Mouse (Mus musculus): ENCODE measurements around the gene E130311K13Rik. TPM values are rescaled to one million over a fixed set of nuclear protein-coding genes. Genes with fewer than 3 reads are reported as not detected.

E130311K13Rik gene
- polyA plus RNA-seq, 1 experiment from 2014 or later: 3.9 TPM

DNA sequence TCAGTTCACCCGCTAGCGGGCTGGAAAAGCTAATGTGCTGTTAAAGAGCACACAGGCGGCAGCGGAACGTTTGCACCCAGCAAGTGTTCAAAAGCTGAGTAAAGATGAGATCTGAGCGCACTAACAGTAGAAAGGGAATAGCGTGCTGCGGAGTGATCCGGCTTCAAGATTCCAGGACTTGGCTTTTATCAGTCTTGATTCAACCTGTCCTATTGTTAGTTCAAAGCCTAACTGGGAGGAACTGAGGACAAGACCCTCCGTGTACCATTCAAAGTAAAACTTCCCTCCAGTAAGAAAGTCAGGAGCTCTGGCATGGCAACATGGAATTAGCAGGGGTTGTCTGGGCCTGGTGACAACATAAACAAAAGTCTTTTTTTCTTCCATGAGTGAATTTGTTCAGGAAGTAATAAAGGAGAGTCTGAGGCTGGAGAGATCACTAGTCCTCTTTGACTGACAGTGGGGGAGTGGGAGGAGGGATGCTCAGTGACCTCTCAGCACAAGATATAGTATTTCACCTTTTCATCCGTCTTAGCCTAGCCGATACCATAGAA is 29.2 kb downstream of the E130311K13Rik start:
- Histone ChIP-seq H3K9ac (replicated peaks; ENCODE audit: low read length) (no peak overlapping the region; the same call in 1 of the 2 replicates), H3K4me3 (ENCODE audit: low read depth, low read length) (peak overlapping the region; percentile 21; the same call in 1 of the 2 replicates), H3K4me1 (ENCODE audit: control insufficient read depth, insufficient read depth, low read length) (no peaks in the 10 kb centered on the region; the same call in 1 of the 2 replicates), H3K9me3 (replicated peaks; ENCODE audit: control insufficient read depth, low read length) (no peaks in the 10 kb centered on the region), H3K27me3 (ENCODE audit: control insufficient read depth, insufficient read depth, low read length) (no peaks in the 10 kb centered on the region), H3K36me3 (replicated peaks; ENCODE audit: control insufficient read depth, insufficient read depth, low read depth, low read length) (no peaks in the 10 kb centered on the region), H3K27ac (replicated peaks; ENCODE audit: low read depth, low read length) (no peak overlapping the region), H3K4me2 (ENCODE audit: low read depth, low read length) (peak overlapping the region; percentile 95)
- DNase-seq (ENCODE audit: low spot score) (peak; percentile 48), ATAC-seq (replicated peaks; ENCODE audit: insufficient number of reproducible peaks, low FRiP score, low TSS enrichment, low read depth) (peak; percentile 77)
- under 1% methylated on average over 12 of the region's 12 CpGs for WGBS

DNA sequence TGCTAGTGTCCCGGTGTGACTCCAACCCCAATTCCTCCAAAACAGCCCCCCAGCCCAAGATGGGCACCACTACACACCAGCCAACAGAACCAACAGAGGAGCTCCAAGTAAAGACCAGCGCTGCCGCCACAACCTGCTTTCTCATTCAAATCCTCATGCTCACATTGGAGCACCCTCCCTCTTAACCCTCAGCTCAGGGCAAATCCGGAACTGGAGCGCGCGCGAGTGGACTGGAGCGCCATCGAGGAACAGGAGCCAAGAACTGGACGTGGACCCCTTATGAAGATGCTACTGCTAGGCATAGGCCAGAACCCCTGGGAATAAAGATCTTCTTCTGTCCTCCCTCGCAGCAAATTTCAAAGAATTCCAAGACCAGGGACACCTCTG is 30.0 kb downstream of the E130311K13Rik start, which contains the start of gene Plch1:
Gene Plch1, minus strand, starts transcription at position 164 of the 387 bp plus-strand sequence.
- no peaks in the 10 kb centered on the region for H3K36me3 ChIP-seq (replicated peaks; ENCODE audit: control insufficient read depth, insufficient read depth, low read depth, low read length)
- DNase-seq (ENCODE audit: low spot score): peak; percentile 87
- H3K27ac ChIP-seq (replicated peaks; ENCODE audit: low read depth, low read length): 0 out of 2 replicates have a peak within 1 kb of the TSS, but pooled peaks have one; percentile 47
- 1% methylated on average over 12 of the region's 12 CpGs for WGBS
- H3K4me2 ChIP-seq (ENCODE audit: low read depth, low read length): peak within 1 kb of the TSS; percentile 95
- H3K4me1 ChIP-seq (ENCODE audit: control insufficient read depth, insufficient read depth, low read length): no peaks in the 10 kb centered on the region; the same call in 1 of the 2 replicates
- H3K9ac ChIP-seq (replicated peaks; ENCODE audit: low read length): peak within 1 kb of the TSS; percentile 69
- H3K4me3 ChIP-seq (ENCODE audit: low read depth, low read length): peak within 1 kb of the TSS; percentile 70
- H3K9me3 ChIP-seq (replicated peaks; ENCODE audit: control insufficient read depth, low read length): no peaks in the 10 kb centered on the region
- ATAC-seq (replicated peaks; ENCODE audit: insufficient number of reproducible peaks, low FRiP score, low TSS enrichment, low read depth): peak; percentile 64
- no peaks in the 10 kb centered on the region for H3K27me3 ChIP-seq (ENCODE audit: control insufficient read depth, insufficient read depth, low read length)

DNA sequence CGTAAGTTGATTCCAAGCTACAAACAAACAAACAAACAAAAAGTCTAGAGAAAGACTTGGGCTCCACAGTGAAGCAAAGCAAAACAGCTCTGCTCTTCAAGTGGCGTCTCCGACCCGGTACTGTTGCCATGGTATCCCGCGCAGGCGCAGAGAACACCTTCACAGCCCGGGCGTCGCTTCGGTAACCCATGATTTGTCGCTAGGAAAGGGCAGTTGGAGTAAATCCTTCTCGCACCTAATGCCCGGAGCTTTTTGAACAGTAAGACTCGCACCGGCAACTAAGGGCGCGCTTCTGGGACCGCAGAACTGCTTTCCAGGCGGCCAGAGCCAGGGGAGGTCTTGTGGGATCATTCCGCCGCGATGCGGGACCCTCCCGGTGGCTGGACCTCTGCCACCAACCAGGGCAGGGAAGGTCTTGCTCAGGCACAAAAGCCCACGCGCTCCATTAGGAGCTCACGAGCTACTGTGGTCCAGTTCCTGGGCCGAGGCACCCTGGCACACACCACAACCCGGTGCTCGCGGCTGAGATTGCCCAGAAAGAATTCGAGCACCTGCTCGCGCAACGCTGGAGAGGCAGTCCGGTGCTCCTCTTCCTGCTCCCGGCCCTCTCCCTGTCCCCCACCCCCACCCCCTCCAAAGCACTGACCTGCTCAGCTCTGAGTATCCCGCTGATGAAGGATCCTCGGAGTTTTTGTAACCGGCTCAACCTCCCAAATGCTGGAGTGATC is 30.5 kb downstream of the E130311K13Rik start:
- peak; percentile 77 for ATAC-seq (replicated peaks; ENCODE audit: insufficient number of reproducible peaks, low FRiP score, low TSS enrichment, low read depth)
- under 1% methylated on average over 41 of the region's 41 CpGs for WGBS
- no peaks in the 10 kb centered on the region for H3K9me3 ChIP-seq (replicated peaks; ENCODE audit: control insufficient read depth, low read length)
- peak overlapping the region; percentile 95 for H3K4me2 ChIP-seq (ENCODE audit: low read depth, low read length)
- peak overlapping the region; percentile 70 for H3K4me3 ChIP-seq (ENCODE audit: low read depth, low read length)
- H3K27ac ChIP-seq (replicated peaks; ENCODE audit: low read depth, low read length): 0 out of 2 replicates have a peak overlapping the region, but pooled peaks have one; percentile 47
- H3K9ac ChIP-seq (replicated peaks; ENCODE audit: low read length): peak overlapping the region; percentile 69
- peak; percentile 87 for DNase-seq (ENCODE audit: low spot score)
- no peaks in the 10 kb centered on the region for H3K36me3 ChIP-seq (replicated peaks; ENCODE audit: control insufficient read depth, insufficient read depth, low read depth, low read length)
- H3K27me3 ChIP-seq (ENCODE audit: control insufficient read depth, insufficient read depth, low read length): no peaks in the 10 kb centered on the region
- H3K4me1 ChIP-seq (ENCODE audit: control insufficient read depth, insufficient read depth, low read length): no peaks in the 10 kb centered on the region; the same call in 1 of the 2 replicates

DNA sequence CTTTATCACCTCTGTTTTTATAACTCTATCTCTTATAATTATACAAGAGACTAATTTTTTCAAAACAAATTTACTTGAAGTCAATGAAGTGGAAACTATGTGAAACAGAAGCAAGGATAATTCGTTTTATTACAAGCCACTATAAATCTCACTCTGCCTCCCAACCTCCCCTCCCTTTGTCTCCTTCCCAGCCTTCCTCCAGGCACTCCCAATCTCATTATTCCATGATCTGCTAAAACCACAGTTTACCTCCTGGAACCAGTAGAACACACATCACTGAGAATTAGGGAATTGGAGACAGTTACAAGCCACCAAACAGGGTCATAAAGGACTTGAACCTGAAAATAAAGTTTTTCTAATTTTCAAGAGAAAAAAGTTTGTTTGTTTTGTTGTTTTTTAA is 32.1 kb downstream of the E130311K13Rik start:
- 43% methylated on average over 1 of the region's 1 CpGs for WGBS
- H3K27ac ChIP-seq (replicated peaks; ENCODE audit: low read depth, low read length): no peak overlapping the region

DNA sequence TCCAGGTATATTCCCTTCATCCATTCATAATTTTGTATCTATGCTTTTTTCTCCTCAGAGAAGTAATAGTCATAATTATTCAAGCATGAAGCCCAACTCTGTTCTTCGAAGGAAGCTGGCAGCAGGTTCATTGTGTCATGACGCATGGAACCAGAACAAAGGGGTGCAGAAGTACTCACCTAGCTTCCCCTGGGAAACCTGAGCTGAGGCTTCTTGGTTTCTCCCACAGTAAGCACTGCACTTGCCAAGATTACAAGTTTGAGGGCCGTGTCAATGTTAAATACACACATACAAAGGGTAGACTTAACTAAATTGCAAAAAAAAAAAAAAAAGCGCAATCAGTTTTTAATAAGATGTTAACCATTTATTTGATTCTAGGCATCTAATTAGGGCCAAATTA is 33.0 kb downstream of the E130311K13Rik start:
- Histone ChIP-seq H3K4me1 (ENCODE audit: control insufficient read depth, insufficient read depth, low read length) (no peaks in the 10 kb centered on the region; the same call in 1 of the 2 replicates), H3K4me2 (ENCODE audit: low read depth, low read length) (no peak overlapping the region), H3K27ac (replicated peaks; ENCODE audit: low read depth, low read length) (no peak overlapping the region), H3K4me3 (ENCODE audit: low read depth, low read length) (no peak overlapping the region), H3K27me3 (ENCODE audit: control insufficient read depth, insufficient read depth, low read length) (no peaks in the 10 kb centered on the region), H3K36me3 (replicated peaks; ENCODE audit: control insufficient read depth, insufficient read depth, low read depth, low read length) (no peaks in the 10 kb centered on the region), H3K9ac (replicated peaks; ENCODE audit: low read length) (no peak overlapping the region), H3K9me3 (replicated peaks; ENCODE audit: control insufficient read depth, low read length) (no peaks in the 10 kb centered on the region)
- DNase-seq (ENCODE audit: low spot score) (no peak), ATAC-seq (replicated peaks; ENCODE audit: insufficient number of reproducible peaks, low FRiP score, low TSS enrichment, low read depth) (no peak)
- whole genome bisulfite sequencing: 81% methylated on average over 4 of the region's 4 CpGs

More for the DNA sequence above, 32.1 kb downstream of the E130311K13Rik start:
- Histone ChIP-seq H3K9ac (replicated peaks; ENCODE audit: low read length) (no peak overlapping the region), H3K4me1 (ENCODE audit: control insufficient read depth, insufficient read depth, low read length) (no peaks in the 10 kb centered on the region; the same call in 1 of the 2 replicates), H3K27me3 (ENCODE audit: control insufficient read depth, insufficient read depth, low read length) (no peaks in the 10 kb centered on the region), H3K36me3 (replicated peaks; ENCODE audit: control insufficient read depth, insufficient read depth, low read depth, low read length) (no peaks in the 10 kb centered on the region), H3K4me3 (ENCODE audit: low read depth, low read length) (no peak overlapping the region), H3K4me2 (ENCODE audit: low read depth, low read length) (no peak overlapping the region), H3K9me3 (replicated peaks; ENCODE audit: control insufficient read depth, low read length) (no peaks in the 10 kb centered on the region)
- ATAC-seq (replicated peaks; ENCODE audit: insufficient number of reproducible peaks, low FRiP score, low TSS enrichment, low read depth) (no peak), DNase-seq (ENCODE audit: low spot score) (no peak)

DNA sequence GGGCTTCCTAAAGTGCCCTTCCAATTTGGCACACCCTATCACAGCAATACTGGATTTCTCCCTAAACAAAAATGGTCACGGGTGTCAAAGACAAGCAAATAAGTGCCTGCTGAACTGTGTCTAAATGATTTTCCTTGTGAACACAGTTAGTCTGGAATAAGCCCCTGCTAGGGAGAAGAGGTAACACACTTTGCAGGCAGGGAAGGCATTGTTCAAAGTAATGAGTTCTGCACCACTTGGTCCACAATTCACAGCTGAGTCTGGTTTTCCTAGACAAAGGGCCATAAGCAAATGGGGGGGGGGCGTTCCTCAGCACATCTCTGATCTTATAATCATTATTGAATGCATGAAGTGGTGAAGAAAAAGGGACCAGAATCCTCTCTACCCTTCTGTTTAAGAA is 33.5 kb downstream of the E130311K13Rik start:
- Histone ChIP-seq H3K4me2 (ENCODE audit: low read depth, low read length) (no peak overlapping the region), H3K9me3 (replicated peaks; ENCODE audit: control insufficient read depth, low read length) (no peaks in the 10 kb centered on the region), H3K4me3 (ENCODE audit: low read depth, low read length) (no peak overlapping the region), H3K4me1 (ENCODE audit: control insufficient read depth, insufficient read depth, low read length) (no peaks in the 10 kb centered on the region; the same call in 1 of the 2 replicates), H3K9ac (replicated peaks; ENCODE audit: low read length) (no peak overlapping the region), H3K36me3 (replicated peaks; ENCODE audit: control insufficient read depth, insufficient read depth, low read depth, low read length) (no peaks in the 10 kb centered on the region), H3K27me3 (ENCODE audit: control insufficient read depth, insufficient read depth, low read length) (no peaks in the 10 kb centered on the region), H3K27ac (replicated peaks; ENCODE audit: low read depth, low read length) (no peak overlapping the region)
- DNase-seq (ENCODE audit: low spot score): no peak
- no peak for ATAC-seq (replicated peaks; ENCODE audit: insufficient number of reproducible peaks, low FRiP score, low TSS enrichment, low read depth)
- WGBS: 44% methylated on average over 2 of the region's 2 CpGs

GRCm38 (mm10) chr3:63893677-63894076 is 35.6 kb downstream of the E130311K13Rik start:
- Histone ChIP-seq H3K27me3 (ENCODE audit: control insufficient read depth, insufficient read depth, low read length) (no peaks in the 10 kb centered on the region), H3K4me3 (ENCODE audit: low read depth, low read length) (no peak overlapping the region), H3K4me2 (ENCODE audit: low read depth, low read length) (no peak overlapping the region), H3K9ac (replicated peaks; ENCODE audit: low read length) (no peak overlapping the region), H3K36me3 (replicated peaks; ENCODE audit: control insufficient read depth, insufficient read depth, low read depth, low read length) (no peaks in the 10 kb centered on the region), H3K9me3 (replicated peaks; ENCODE audit: control insufficient read depth, low read length) (no peaks in the 10 kb centered on the region), H3K27ac (replicated peaks; ENCODE audit: low read depth, low read length) (no peak overlapping the region), H3K4me1 (ENCODE audit: control insufficient read depth, insufficient read depth, low read length) (no peaks in the 10 kb centered on the region)
- DNase-seq (ENCODE audit: low spot score): no peak
- WGBS: 71% methylated on average over 7 of the region's 7 CpGs
- no peak for ATAC-seq (replicated peaks; ENCODE audit: insufficient number of reproducible peaks, low FRiP score, low TSS enrichment, low read depth)

DNA sequence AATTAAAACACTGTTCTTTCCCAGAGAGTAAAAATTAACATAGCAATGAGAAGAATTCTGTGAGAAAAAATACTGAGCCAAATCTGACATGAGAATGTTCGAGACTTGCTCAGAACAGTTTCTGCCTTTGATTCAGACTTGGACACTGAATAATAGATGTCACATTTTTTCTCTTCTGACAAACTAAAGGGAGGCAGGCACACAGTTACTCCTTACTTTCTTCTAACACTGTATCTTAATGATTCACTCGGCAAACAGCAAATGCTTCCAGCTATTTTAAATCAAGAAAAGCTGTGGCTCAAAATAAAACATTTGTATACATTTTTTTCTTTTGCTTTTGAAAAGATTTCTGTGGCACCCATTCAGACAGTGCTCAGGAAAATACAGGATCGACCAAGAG is 37.1 kb downstream of the E130311K13Rik start:
- 57% methylated on average over 3 of the region's 3 CpGs for WGBS
- DNase-seq (ENCODE audit: low spot score): no peak

More for the DNA sequence above, 37.1 kb downstream of the E130311K13Rik start:
- Histone ChIP-seq H3K4me3 (ENCODE audit: low read depth, low read length) (no peak overlapping the region), H3K4me2 (ENCODE audit: low read depth, low read length) (no peak overlapping the region), H3K4me1 (ENCODE audit: control insufficient read depth, insufficient read depth, low read length) (no peaks in the 10 kb centered on the region), H3K9ac (replicated peaks; ENCODE audit: low read length) (no peak overlapping the region), H3K9me3 (replicated peaks; ENCODE audit: control insufficient read depth, low read length) (no peaks in the 10 kb centered on the region), H3K36me3 (replicated peaks; ENCODE audit: control insufficient read depth, insufficient read depth, low read depth, low read length) (no peaks in the 10 kb centered on the region), H3K27me3 (ENCODE audit: control insufficient read depth, insufficient read depth, low read length) (no peaks in the 10 kb centered on the region), H3K27ac (replicated peaks; ENCODE audit: low read depth, low read length) (no peak overlapping the region)
- no peak for ATAC-seq (replicated peaks; ENCODE audit: insufficient number of reproducible peaks, low FRiP score, low TSS enrichment, low read depth)

All from embryonic facial prominence, embryonic 11.5 days (tissue).